Mouse (Mus musculus): ENCODE data around the gene Acox1.

GRCm38 (mm10) chr11:116162146-116162545 is 36.7 kb downstream of the Acox1 start:
- TF ChIP-seq GATA1 (IDR thresholded peaks at IDR 0.05; ENCODE audit: borderline replicate concordance, low read length) (no peak), FLI1 (IDR thresholded peaks at IDR 0.05; ENCODE audit: low read length) (no peak)

Measured in megakaryocyte, embryonic 14.5 days (primary cell).